Mouse (Mus musculus) C2C12 (cell line): Measurements from ENCODE around the gene Strip1. TPM values are rescaled to one million over a fixed set of nuclear protein-coding genes. Genes with fewer than 3 reads are reported as not detected.

Experiments
- H3K27me3 ChIP-seq: one replicate; pipeline ENCODE4 v1.6.1; 2011; ENCODE audit not compliant: control insufficient read depth, insufficient read depth, insufficient read length
- H3K36me3 ChIP-seq: one replicate; pipeline ENCODE4 v1.6.1; 2011; ENCODE audit not compliant: control insufficient read depth, insufficient read depth
- H3K4me3 ChIP-seq: one replicate; pipeline ENCODE4 v1.5.1; 2011; ENCODE audit warnings: mild to moderate bottlenecking, control low read depth; ENCODE audit not compliant: poor library complexity, insufficient read depth, severe bottlenecking
- H3K79me2 ChIP-seq: one replicate; pipeline ENCODE4 v1.6.1; 2011; ENCODE audit not compliant: control insufficient read depth, insufficient read depth
- H3K79me3 ChIP-seq: one replicate; pipeline ENCODE4 v1.6.1; 2011; ENCODE audit warnings: low read depth, control low read depth
- H3ac ChIP-seq: one replicate; pipeline ENCODE3; 2011; ENCODE audit warnings: low read depth; ENCODE audit not compliant: control insufficient read depth, insufficient read length
- CEBPB ChIP-seq: IDR thresholded peaks from one replicate; pipeline ENCODE4 v1.6.1; 2011; ENCODE audit warnings: low read depth, mild to moderate bottlenecking, control low read depth, moderate library complexity
- CTCF ChIP-seq: IDR thresholded peaks from one replicate; pipeline ENCODE4 v1.5.1; 2011; ENCODE audit not compliant: control insufficient read depth, insufficient read depth, insufficient read length
- FOSL1 ChIP-seq: IDR thresholded peaks from one replicate; pipeline ENCODE4 v1.8.0; 2011; ENCODE audit warnings: mild to moderate bottlenecking, low read length; ENCODE audit not compliant: poor library complexity, insufficient read depth, severe bottlenecking
- MAX ChIP-seq: IDR thresholded peaks from one replicate; pipeline ENCODE4 v1.6.1; 2011; ENCODE audit warnings: mild to moderate bottlenecking, control low read depth
- MYOD1 ChIP-seq: IDR thresholded peaks from one replicate; pipeline ENCODE4 v1.6.1; 2011; ENCODE audit warnings: low read depth; ENCODE audit not compliant: control insufficient read depth, insufficient read length
- MYOG ChIP-seq: IDR thresholded peaks from one replicate; pipeline ENCODE4 v1.6.1; 2011; ENCODE audit not compliant: control insufficient read depth, insufficient read length; ENCODE audit errors: extremely low read depth
- USF1 ChIP-seq: IDR thresholded peaks from one replicate; pipeline ENCODE4 v1.6.1; 2011; ENCODE audit warnings: low read depth, mild to moderate bottlenecking, control low read depth, moderate library complexity
- polyA plus RNA-seq: library from polyadenylated mRNA; unstranded; fragments of >200 nt; fragmentation: generic; extraction: Trizol; gene quantifications from one replicate; pipeline ENCODE4 v1.2.1, GENCODE M21; 2012; ENCODE audit warnings: missing spikeins

The Strip1 gene
- polyA plus RNA-seq, 1 experiment: 35.2 TPM

GRCm38 (mm10) chr3:107627641-107628040 is 3.9 kb downstream of the Strip1 start:
- Histone ChIP-seq H3K36me3 (peaks cover 59% of the 10 kb centered on the region), H3K27me3 (no peaks in the 10 kb centered on the region), H3ac (no peak overlapping the region), H3K79me3 (peaks cover 10% of the 10 kb centered on the region), H3K4me3 (no peak overlapping the region), H3K79me2 (peaks cover 29% of the 10 kb centered on the region)
- no peak for TF ChIP-seq FOSL1
- TF ChIP-seq CEBPB: no peak
- no peak for TF ChIP-seq CTCF
- TF ChIP-seq MAX: no peak
- TF ChIP-seq MYOD1: no peak
- no peak for TF ChIP-seq MYOG
- TF ChIP-seq USF1: no peak

DNA sequence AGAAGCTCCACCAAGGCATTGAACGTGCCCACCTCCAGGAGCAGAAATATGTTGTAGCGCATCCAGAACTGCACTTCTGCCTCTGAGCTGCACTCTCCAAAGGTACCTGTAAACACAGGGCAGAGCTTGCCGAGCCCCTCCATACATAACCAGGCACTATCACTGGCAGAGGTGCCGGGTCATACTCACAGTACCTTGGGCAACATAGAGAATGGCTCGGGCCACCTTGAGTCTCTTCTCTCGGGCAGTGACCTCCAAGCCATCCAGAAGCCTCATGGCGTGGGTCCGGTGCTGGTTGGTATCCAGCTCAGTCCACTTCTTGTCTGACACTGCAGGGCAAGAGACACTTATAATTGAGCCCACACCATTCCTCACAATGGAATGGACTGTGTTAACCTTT is 4.7 kb downstream of the Strip1 start:
- H3K27me3 ChIP-seq: no peaks in the 10 kb centered on the region
- TF ChIP-seq CTCF (no peak), FOSL1 (no peak), MYOG (no peak), MYOD1 (no peak), MAX (no peak), CEBPB (no peak), USF1 (no peak)
- peaks cover 68% of the 10 kb centered on the region for H3K36me3 ChIP-seq
- peaks cover 10% of the 10 kb centered on the region for H3K79me3 ChIP-seq
- no peak overlapping the region for H3K4me3 ChIP-seq
- H3K79me2 ChIP-seq: peaks cover 29% of the 10 kb centered on the region
- no peak overlapping the region for H3ac ChIP-seq

GRCm38 (mm10) chr3:107625536-107625935 is 6.0 kb downstream of the Strip1 start:
- no peak overlapping the region for H3K4me3 ChIP-seq
- no peak for TF ChIP-seq CEBPB
- no peak for TF ChIP-seq FOSL1
- TF ChIP-seq USF1: no peak
- TF ChIP-seq MYOG: no peak
- TF ChIP-seq CTCF: no peak
- TF ChIP-seq MYOD1: no peak
- TF ChIP-seq MAX: no peak
- H3K79me3 ChIP-seq: peaks cover 4% of the 10 kb centered on the region
- H3ac ChIP-seq: no peak overlapping the region
- peaks cover 78% of the 10 kb centered on the region for H3K36me3 ChIP-seq
- no peaks in the 10 kb centered on the region for H3K27me3 ChIP-seq
- H3K79me2 ChIP-seq: peaks cover 22% of the 10 kb centered on the region

DNA sequence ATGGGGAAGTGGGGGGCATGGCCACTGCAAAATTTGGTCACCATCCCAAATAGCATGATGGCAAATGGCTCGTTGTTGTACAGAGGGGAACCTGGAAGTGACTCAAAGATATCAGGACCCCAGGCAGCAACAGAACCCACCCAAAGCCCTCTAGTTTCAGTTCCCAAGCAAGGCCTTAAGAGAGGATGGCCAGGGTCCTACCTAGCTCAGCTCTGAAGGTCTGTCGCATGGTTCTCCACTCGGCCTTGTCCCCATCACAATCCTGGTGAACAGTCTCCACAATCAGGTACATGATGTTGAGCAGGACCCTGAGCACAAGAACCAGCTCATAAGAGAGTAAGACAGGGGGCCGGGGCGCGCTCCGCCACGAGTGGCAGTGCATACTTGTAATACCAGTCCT is 7.1 kb downstream of the Strip1 start:
- H3K79me3 ChIP-seq: no peaks in the 10 kb centered on the region
- H3K79me2 ChIP-seq: peaks cover 12% of the 10 kb centered on the region
- no peaks in the 10 kb centered on the region for H3K27me3 ChIP-seq
- no peak overlapping the region for H3ac ChIP-seq
- H3K4me3 ChIP-seq: no peak overlapping the region
- no peak for TF ChIP-seq MYOD1
- H3K36me3 ChIP-seq: peaks cover 90% of the 10 kb centered on the region

DNA sequence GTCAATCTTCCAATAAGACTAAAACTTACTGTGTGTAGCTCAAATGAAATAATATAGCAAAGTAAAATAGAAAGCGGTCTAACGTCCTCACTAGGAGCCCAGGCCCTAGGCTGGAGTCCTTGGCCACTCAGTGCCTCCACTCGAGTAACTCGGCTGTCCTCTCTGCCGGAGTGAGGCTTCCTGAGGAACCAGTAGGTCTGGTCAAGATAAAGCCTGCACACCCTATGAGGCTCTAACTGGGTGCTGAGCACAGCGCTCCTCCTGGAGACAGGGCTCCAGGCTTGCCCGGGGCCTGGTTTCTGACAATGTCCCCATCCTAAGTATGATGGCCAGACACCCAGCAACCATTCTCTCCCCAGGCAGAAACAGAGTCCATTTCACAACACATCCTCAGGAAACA is 9.0 kb downstream of the Strip1 start:
- Histone ChIP-seq H3K36me3 (peaks cover 95% of the 10 kb centered on the region), H3K4me3 (no peak overlapping the region), H3K27me3 (no peaks in the 10 kb centered on the region), H3K79me2 (no peaks in the 10 kb centered on the region), H3K79me3 (no peaks in the 10 kb centered on the region), H3ac (no peak overlapping the region)
- TF ChIP-seq MAX: no peak
- no peak for TF ChIP-seq USF1
- TF ChIP-seq FOSL1: no peak
- TF ChIP-seq MYOG: no peak
- no peak for TF ChIP-seq CEBPB
- no peak for TF ChIP-seq CTCF
- TF ChIP-seq MYOD1: no peak

DNA sequence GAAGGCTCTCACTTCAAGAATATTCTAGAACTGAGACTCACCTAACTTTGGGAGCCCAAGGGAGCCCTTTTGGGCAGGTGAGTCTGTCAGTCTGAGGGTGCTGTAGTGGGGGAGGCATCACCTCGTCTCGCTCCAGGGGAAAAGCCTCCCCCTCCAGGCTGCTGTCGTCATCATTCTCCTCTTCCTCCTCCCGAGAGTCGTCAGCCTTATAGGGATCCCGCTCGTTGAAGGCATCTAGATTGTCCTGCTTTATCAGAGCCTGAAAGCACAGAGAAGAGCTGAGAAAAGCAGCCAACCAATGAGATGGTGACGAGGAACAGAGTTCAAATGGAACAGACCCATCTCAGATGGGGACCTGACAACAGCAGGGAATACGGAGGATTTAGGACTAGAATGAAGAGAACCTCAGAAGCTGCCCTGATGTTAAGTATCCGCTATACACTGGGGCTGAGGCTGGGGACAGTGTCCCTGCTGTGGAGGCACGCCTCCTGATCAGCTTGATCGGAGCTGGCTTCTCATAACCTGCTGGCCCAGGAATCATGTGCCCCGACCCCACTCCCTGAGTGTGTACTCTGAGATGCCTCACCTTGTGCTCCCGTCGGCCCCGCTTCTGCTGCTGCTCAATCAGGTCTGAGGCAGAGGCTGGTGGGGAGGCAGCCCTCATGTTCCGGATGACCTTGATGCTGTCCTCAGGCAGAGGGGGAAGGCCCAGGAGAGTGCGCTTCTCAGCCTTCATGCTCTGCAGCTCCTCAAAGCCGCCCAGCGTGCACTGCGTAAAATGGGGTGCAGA is 10.0 kb downstream of the Strip1 start:
- Histone ChIP-seq H3ac (no peak overlapping the region), H3K79me3 (no peaks in the 10 kb centered on the region), H3K27me3 (no peaks in the 10 kb centered on the region), H3K79me2 (no peaks in the 10 kb centered on the region), H3K36me3 (peaks cover 95% of the 10 kb centered on the region), H3K4me3 (no peak overlapping the region)
- TF ChIP-seq CTCF: no peak
- TF ChIP-seq MAX: no peak
- TF ChIP-seq MYOG: no peak
- no peak for TF ChIP-seq FOSL1
- no peak for TF ChIP-seq CEBPB
- no peak for TF ChIP-seq USF1
- TF ChIP-seq MYOD1: no peak
